14 mouse cellular contexts compared by ENCODE assay signal in genomic region chr4:131391119-131391923, GRCm38 (mm10).
DNase-seq lines count a peak whose midpoint lies in the region; ATAC-seq and TF ChIP-seq lines count a peak whose summit lies in the region.
"Had no signal": no experiment of that assay in that cellular context is flagged by ENCODE, and none has a peak within 500 bp of the region (broad histone marks: within the 10 kb centered on the region; RNA-seq: fewer than 3 reads in every experiment).

No protein-coding gene starts in this region.

- TF ChIP-seq CTCF in midbrain, postnatal 0 days (IDR thresholded peaks at IDR 0.05): no peak

- no peaks in the 10 kb centered on the region for H3K9me3 ChIP-seq in kidney, embryonic 15.5 days (replicated peaks)
- H3K9me3 ChIP-seq in hindbrain, embryonic 13.5 days: no peaks in the 10 kb centered on the region
- H3K9me3 ChIP-seq in midbrain, postnatal 0 days (ENCODE audit: low read length): no peaks in the 10 kb centered on the region

- H3K9ac ChIP-seq in kidney, embryonic 15.5 days: no peak overlapping the region
- no peak overlapping the region for H3K9ac ChIP-seq in hindbrain, embryonic 13.5 days
- H3K9ac ChIP-seq in midbrain, postnatal 0 days (replicated peaks; ENCODE audit: low read length, poor library complexity, severe bottlenecking): no peak overlapping the region

- no peak for DNase-seq in kidney, adult 11 months
- DNase-seq in embryo, embryonic 10 days (ENCODE audit: low spot score): peak; percentile 68
- peak; percentile 28 for DNase-seq in midbrain, postnatal 0 days (ENCODE audit: low spot score)
- no peak for DNase-seq in left cerebral cortex, postnatal 4 days
- DNase-seq in adrenal gland, adult 18-20 months (ENCODE audit: low spot score in 2 of 2): no peak
- no peak for DNase-seq in adrenal gland, postnatal 14 days
- DNase-seq: adrenal gland, postnatal 36 days; cerebellum, adult 9-10 months; gastrocnemius, postnatal 36 days; liver; thymus, postnatal 36 days had no signal

- no peaks in the 10 kb centered on the region for H3K36me3 ChIP-seq in kidney, embryonic 15.5 days
- H3K36me3 ChIP-seq in hindbrain, embryonic 13.5 days: no peaks in the 10 kb centered on the region
- H3K36me3 ChIP-seq in midbrain, postnatal 0 days (ENCODE audit: insufficient read depth, low read length): no peaks in the 10 kb centered on the region

- peak; percentile 33; the same call in 1 of the 2 replicates for ATAC-seq in kidney, embryonic 15.5 days (replicated peaks; ENCODE audit: low FRiP score)
- ATAC-seq in hindbrain, embryonic 13.5 days (ENCODE audit: low FRiP score): 0 out of 2 replicates have a peak, but pooled peaks have one; percentile 39
- no peak for ATAC-seq in midbrain, postnatal 0 days (ENCODE audit: low FRiP score)
- ATAC-seq: Patski had no signal

- H3K4me3 ChIP-seq in kidney, embryonic 15.5 days (replicated peaks): no peak overlapping the region
- H3K4me3 ChIP-seq in hindbrain, embryonic 13.5 days: no peak overlapping the region
- H3K4me3 ChIP-seq in midbrain, postnatal 0 days (ENCODE audit: low read depth, low read length): no peak overlapping the region

- H3K4me1 ChIP-seq in kidney, embryonic 15.5 days: peaks cover 19% of the 10 kb centered on the region
- peaks cover 34% of the 10 kb centered on the region for H3K4me1 ChIP-seq in hindbrain, embryonic 13.5 days (replicated peaks)
- H3K4me1 ChIP-seq in midbrain, postnatal 0 days (ENCODE audit: insufficient read depth, low read length): no peaks in the 10 kb centered on the region

- H3K27me3 ChIP-seq in kidney, embryonic 15.5 days: no peaks in the 10 kb centered on the region
- no peaks in the 10 kb centered on the region for H3K27me3 ChIP-seq in hindbrain, embryonic 13.5 days
- no peaks in the 10 kb centered on the region for H3K27me3 ChIP-seq in midbrain, postnatal 0 days (ENCODE audit: insufficient read depth, low read length)
- H3K27me3 ChIP-seq: Patski had no signal

- no peak overlapping the region for H3K27ac ChIP-seq in kidney, embryonic 15.5 days
- H3K27ac ChIP-seq in hindbrain, embryonic 13.5 days: peak overlapping the region; percentile 26
- H3K27ac ChIP-seq in midbrain, postnatal 0 days (ENCODE audit: low read depth, low read length): no peak overlapping the region

- intact Hi-C loops in left cerebral cortex, postnatal 4 days (cut with DNase I): no loop called here

- H3K4me2 ChIP-seq in kidney, embryonic 15.5 days: no peak overlapping the region
- H3K4me2 ChIP-seq in hindbrain, embryonic 13.5 days: no peak overlapping the region
- H3K4me2 ChIP-seq in midbrain, postnatal 0 days (ENCODE audit: low read depth, low read length, poor library complexity, severe bottlenecking): no peak overlapping the region

- 26% methylated on average over 10 of the region's 10 CpGs for WGBS in kidney, embryonic 15.5 days
- WGBS in hindbrain, embryonic 13.5 days: 31% methylated on average over 10 of the region's 10 CpGs
- 53% methylated on average over 10 of the region's 10 CpGs for WGBS in midbrain, postnatal 0 days

Comparison
In these comparisons a context has a peak if more than half of its experiments do, and no peak if none do; other contexts are left out.
1. DNase-seq: peak in embryo, embryonic 10 days (single experiment) and midbrain, postnatal 0 days (single experiment); none in kidney, adult 11 months (single experiment), left cerebral cortex, postnatal 4 days (single experiment), adrenal gland, adult 18-20 months (0 of 2) and adrenal gland, postnatal 14 days (single experiment).